Comparison of ENCODE assay signal across 17 mouse cellular contexts in genomic region chr9:47321106-47321789, GRCm38 (mm10).
A peak's percentile ranks its signal among the peaks of the same experiment; 100 is the strongest.
DNase-seq lines count a peak whose midpoint lies in the region; ATAC-seq and TF ChIP-seq lines count a peak whose summit lies in the region.
"Had no signal": no experiment of that assay in that cellular context is flagged by ENCODE, and none has a peak within 500 bp of the region (broad histone marks: within the 10 kb centered on the region; RNA-seq: fewer than 3 reads in every experiment).

No protein-coding gene starts in this region.

- H3K4me1 ChIP-seq in lung, postnatal 0 days (ENCODE audit: insufficient read depth, low read depth, low read length), result no peaks in the 10 kb centered on the region; the same call in 1 of the 2 replicates
- no peaks in the 10 kb centered on the region for H3K4me1 ChIP-seq in lung, adult 2 months (ENCODE audit: control insufficient read depth, insufficient read depth, low read length)
- H3K4me1 ChIP-seq in kidney, postnatal 0 days (replicated peaks; ENCODE audit: insufficient read depth, low read length), result no peaks in the 10 kb centered on the region
- no peaks in the 10 kb centered on the region for H3K4me1 ChIP-seq in liver, embryonic 11.5 days (replicated peaks; ENCODE audit: control insufficient read depth, insufficient read depth, low read length)
- H3K4me1 ChIP-seq: forebrain, embryonic 12.5 days; heart, embryonic 13.5 days; neural tube, embryonic 15.5 days had no signal

- TF ChIP-seq EP300 in lung, postnatal 0 days (IDR thresholded peaks at IDR 0.05), result no peak

- H3K27ac ChIP-seq in lung, postnatal 0 days (ENCODE audit: low read length), result no peak overlapping the region
- no peak overlapping the region for H3K27ac ChIP-seq in kidney, postnatal 0 days
- peak overlapping the region; percentile 41; the same call in 1 of the 2 replicates for H3K27ac ChIP-seq in liver, embryonic 11.5 days (ENCODE audit: low read depth, low read length)
- H3K27ac ChIP-seq: forebrain, embryonic 12.5 days; heart, embryonic 13.5 days; neural tube, embryonic 15.5 days had no signal

- peak; percentile 40; the same call in 1 of the 2 replicates for ATAC-seq in lung, postnatal 0 days
- peak; percentile 72 for ATAC-seq in kidney, postnatal 0 days (replicated peaks; ENCODE audit: low FRiP score, low read depth)
- ATAC-seq in liver, embryonic 11.5 days (replicated peaks; ENCODE audit: low FRiP score), result peak; percentile 41; the same call in 1 of the 2 replicates
- ATAC-seq: hindbrain, embryonic 16.5 days had no signal

- H3K9ac ChIP-seq in lung, postnatal 0 days (replicated peaks; ENCODE audit: low read depth), result no peak overlapping the region
- no peak overlapping the region for H3K9ac ChIP-seq in kidney, postnatal 0 days (ENCODE audit: low read depth, low read length)
- no peak overlapping the region for H3K9ac ChIP-seq in liver, embryonic 11.5 days (ENCODE audit: low read depth, low read length)
- H3K9ac ChIP-seq: forebrain, embryonic 12.5 days; heart, embryonic 13.5 days; neural tube, embryonic 15.5 days had no signal

- H3K4me2 ChIP-seq in lung, postnatal 0 days (replicated peaks; ENCODE audit: low read depth, low read length), result no peak overlapping the region
- H3K4me2 ChIP-seq in kidney, postnatal 0 days (ENCODE audit: low read length), result no peak overlapping the region
- no peak overlapping the region for H3K4me2 ChIP-seq in liver, embryonic 11.5 days
- H3K4me2 ChIP-seq: forebrain, embryonic 12.5 days; heart, embryonic 13.5 days; neural tube, embryonic 15.5 days had no signal

- DNase-seq in lung, postnatal 0 days (ENCODE audit: low spot score), result peak; percentile 37
- no peak for DNase-seq in lung, adult 2 months
- peak; percentile 14 for DNase-seq in kidney, postnatal 0 days (ENCODE audit: low spot score)
- DNase-seq in liver, embryonic 11.5 days (ENCODE audit: low spot score), result no peak
- peak; percentile 67 for DNase-seq in yolk sac, embryonic 10.5 days (ENCODE audit: low spot score)
- DNase-seq in cerebellum, adult 8-10 months, result no peak
- no peak for DNase-seq in layer of hippocampus, adult 9-11 months
- DNase-seq: cerebellum, postnatal 14 days; gastrocnemius, postnatal 25 days; heart, postnatal 4 days; midbrain, embryonic 14.5 days; thymus, postnatal 14 days had no signal

- 57% methylated on average over 10 of the region's 10 CpGs for WGBS in lung, postnatal 0 days
- 76% methylated on average over 10 of the region's 10 CpGs for WGBS in lung, adult 2 months
- WGBS in kidney, postnatal 0 days, result 78% methylated on average over 10 of the region's 10 CpGs
- WGBS in liver, embryonic 11.5 days, result 74% methylated on average over 10 of the region's 10 CpGs

- no peaks in the 10 kb centered on the region for H3K9me3 ChIP-seq in lung, postnatal 0 days (ENCODE audit: low read length)
- H3K9me3 ChIP-seq in kidney, postnatal 0 days (replicated peaks; ENCODE audit: low read length), result no peaks in the 10 kb centered on the region
- H3K9me3 ChIP-seq in liver, embryonic 11.5 days (ENCODE audit: control insufficient read depth, low read length), result no peaks in the 10 kb centered on the region
- H3K9me3 ChIP-seq: forebrain, embryonic 12.5 days; heart, embryonic 13.5 days; neural tube, embryonic 15.5 days had no signal

- TF ChIP-seq POLR2A in lung, adult 2 months (IDR thresholded peaks at IDR 0.05; ENCODE audit: borderline replicate concordance, extremely low read depth, low read depth, low read length), result no peak

- H3K27me3 ChIP-seq in lung, postnatal 0 days (replicated peaks; ENCODE audit: insufficient read depth, low read length), result no peaks in the 10 kb centered on the region
- H3K27me3 ChIP-seq in kidney, postnatal 0 days (ENCODE audit: insufficient read depth, low read length), result no peaks in the 10 kb centered on the region
- H3K27me3 ChIP-seq in liver, embryonic 11.5 days (replicated peaks; ENCODE audit: control insufficient read depth, insufficient read depth, low read length), result no peaks in the 10 kb centered on the region
- H3K27me3 ChIP-seq: neural tube, embryonic 15.5 days had no signal

- H3K36me3 ChIP-seq in lung, postnatal 0 days (ENCODE audit: insufficient read depth, low read length), result no peaks in the 10 kb centered on the region
- H3K36me3 ChIP-seq in kidney, postnatal 0 days (ENCODE audit: insufficient read depth, low read length), result no peaks in the 10 kb centered on the region
- H3K36me3 ChIP-seq in liver, embryonic 11.5 days (ENCODE audit: control insufficient read depth, insufficient read depth, low read length), result no peaks in the 10 kb centered on the region
- H3K36me3 ChIP-seq: forebrain, embryonic 12.5 days; heart, embryonic 13.5 days; neural tube, embryonic 15.5 days had no signal

- H3K4me3 ChIP-seq in lung, postnatal 0 days (ENCODE audit: low read depth, low read length), result no peak overlapping the region
- no peak overlapping the region for H3K4me3 ChIP-seq in lung, adult 2 months (replicated peaks; ENCODE audit: extremely low read depth, low read depth, low read length)
- no peak overlapping the region for H3K4me3 ChIP-seq in kidney, postnatal 0 days (replicated peaks; ENCODE audit: low read depth, low read length)
- H3K4me3 ChIP-seq in liver, embryonic 11.5 days (ENCODE audit: low read depth, low read length), result no peak overlapping the region
- H3K4me3 ChIP-seq: forebrain, embryonic 12.5 days; heart, embryonic 13.5 days; myocyte; neural tube, embryonic 15.5 days had no signal

- no peak for TF ChIP-seq CTCF in lung, postnatal 0 days (IDR thresholded peaks at IDR 0.05)
- TF ChIP-seq CTCF in lung, adult 2 months (IDR thresholded peaks at IDR 0.05; ENCODE audit: insufficient read depth, low read length), result no peak
- no peak for TF ChIP-seq CTCF in kidney, postnatal 0 days (IDR thresholded peaks at IDR 0.05; ENCODE audit: low read depth)

Comparison
In these comparisons a context has a peak if more than half of its experiments do, and no peak if none do; other contexts are left out.
1. DNase-seq: peak in lung, postnatal 0 days (single experiment), kidney, postnatal 0 days (single experiment) and yolk sac, embryonic 10.5 days (single experiment); none in lung, adult 2 months (single experiment), liver, embryonic 11.5 days (single experiment), cerebellum, adult 8-10 months (single experiment) and layer of hippocampus, adult 9-11 months (single experiment).
2. Peak in every context shown above with its lines, with median percentiles within 50 percentile points of each other: ATAC-seq.